Mouse (Mus musculus) liver, embryonic 16.5 days (tissue): ENCODE results near the gene Slc7a7. TPM values are rescaled to one million over a fixed set of nuclear protein-coding genes. Genes with fewer than 3 reads are reported as not detected.
A peak's percentile ranks its signal among the peaks of the same experiment; 100 is the strongest.

Source experiments
- ATAC-seq: fragments of 200-750 bp; cut with Nextera tagmentation; 2 replicates; pipeline ENCODE4 v1.8.0; 2017; ENCODE audit warnings: low read depth, mild to moderate bottlenecking, moderate number of reproducible peaks, moderate library complexity
- H3K27ac ChIP-seq: fragments of 300-500 bp; sonication (generic); 2 replicates; pipeline ENCODE4 v1.5.1; 2014; ENCODE audit warnings: mild to moderate bottlenecking, low read length
- H3K27me3 ChIP-seq: fragments of 300-500 bp; sonication (generic); 2 replicates; pipeline ENCODE4 v1.6.1; 2014; ENCODE audit warnings: low read depth, low read length, mixed read lengths; ENCODE audit not compliant: control insufficient read depth, insufficient read depth
- H3K36me3 ChIP-seq: fragments of 300-500 bp; sonication (generic); 2 replicates; pipeline ENCODE4 v1.6.1; 2014; ENCODE audit warnings: mild to moderate bottlenecking; ENCODE audit not compliant: control insufficient read depth, insufficient read depth
- H3K4me1 ChIP-seq: fragments of 300-500 bp; sonication (generic); 2 replicates; pipeline ENCODE4 v1.6.1; 2014; ENCODE audit warnings: low read depth, low read length, mixed read lengths; ENCODE audit not compliant: control insufficient read depth
- H3K4me2 ChIP-seq: fragments of 300-500 bp; sonication (generic); 2 replicates; pipeline ENCODE4 v1.6.1; 2014; ENCODE audit warnings: low read depth, low read length, mixed read lengths
- H3K4me3 ChIP-seq: fragments of 300-500 bp; sonication (generic); 2 replicates; pipeline ENCODE4 v1.5.1; 2014; ENCODE audit warnings: low read depth, mild to moderate bottlenecking, low read length
- H3K9ac ChIP-seq: fragments of 300-500 bp; sonication (generic); 2 replicates; pipeline ENCODE4 v1.6.1; 2014; ENCODE audit warnings: low read depth, low read length
- H3K9me3 ChIP-seq: fragments of 300-500 bp; sonication (generic); replicated peaks from 2 replicates; pipeline ENCODE4 v1.6.1; 2016; ENCODE audit warnings: low read length; ENCODE audit not compliant: control insufficient read depth
- WGBS: fragments of 180-500 bp; shearing (Covaris S2); extraction: QIAGEN DNeasy Blood & Tissue Kit; methylation state at CpG from one replicate; pipeline ENCODE4 v1.1.7; 2014; ENCODE audit not compliant: insufficient replicate concordance; 5-methylcytosine and 5-hydroxymethylcytosine counted together
- polyA plus RNA-seq: library from polyadenylated mRNA; unstranded; fragments of >200 nt; fragmentation: Nextera tagmentation; extraction: Ambion mirVana; gene quantifications from 2 replicates; pipeline ENCODE4 v1.2.1, GENCODE M21; 2015

Gene Slc7a7
- polyA plus RNA-seq, 1 experiment from 2014 or later = 10.5 TPM

- Histone ChIP-seq H3K9me3 (no peaks in the 10 kb centered on the region), H3K4me2 (no peak overlapping the region), H3K9ac (no peak overlapping the region), H3K4me3 (no peak overlapping the region), H3K27me3 (no peaks in the 10 kb centered on the region), H3K4me1 (peaks cover 15% of the 10 kb centered on the region), H3K27ac (no peak overlapping the region), H3K36me3 (no peaks in the 10 kb centered on the region)
- 68% methylated on average over 6 of the region's 6 CpGs for WGBS
- no peak for ATAC-seq
Measured at GRCm38 (mm10) chr14:54387546-54387945, 30.0 kb downstream of the Slc7a7 start.

GRCm38 (mm10) chr14:54385968-54386618 lies 31.5 kb downstream of the Slc7a7 start:
- WGBS = 64% methylated on average over 7 of the region's 7 CpGs
- Histone ChIP-seq H3K36me3 (no peaks in the 10 kb centered on the region), H3K9ac (no peak overlapping the region), H3K27ac (no peak overlapping the region), H3K27me3 (no peaks in the 10 kb centered on the region), H3K4me3 (no peak overlapping the region), H3K4me2 (no peak overlapping the region), H3K9me3 (no peaks in the 10 kb centered on the region), H3K4me1 (peaks cover 24% of the 10 kb centered on the region)
- ATAC-seq = no peak

- Histone ChIP-seq H3K27ac (no peak overlapping the region), H3K4me1 (peaks cover 31% of the 10 kb centered on the region), H3K4me2 (no peak overlapping the region), H3K9me3 (no peaks in the 10 kb centered on the region), H3K27me3 (no peaks in the 10 kb centered on the region), H3K9ac (no peak overlapping the region), H3K4me3 (no peak overlapping the region), H3K36me3 (no peaks in the 10 kb centered on the region)
- 44% methylated on average over 8 of the region's 8 CpGs for WGBS
- no peak for ATAC-seq
Measured at GRCm38 (mm10) chr14:54384396-54384795, 33.2 kb downstream of the Slc7a7 start.

- Histone ChIP-seq H3K4me1 (peaks cover 31% of the 10 kb centered on the region), H3K36me3 (no peaks in the 10 kb centered on the region), H3K27me3 (no peaks in the 10 kb centered on the region), H3K4me3 (no peak overlapping the region), H3K9me3 (no peaks in the 10 kb centered on the region), H3K4me2 (no peak overlapping the region; the same call in 1 of the 2 replicates), H3K27ac (peak overlapping the region; percentile 81), H3K9ac (no peak overlapping the region)
- ATAC-seq = peak; percentile 66
- WGBS = 29% methylated on average over 4 of the region's 4 CpGs
Measured at GRCm38 (mm10) chr14:54383355-54383771, 34.2 kb downstream of the Slc7a7 start.

- Histone ChIP-seq H3K4me1 (peaks cover 31% of the 10 kb centered on the region), H3K9ac (no peak overlapping the region), H3K9me3 (no peaks in the 10 kb centered on the region), H3K27me3 (no peaks in the 10 kb centered on the region), H3K4me3 (no peak overlapping the region), H3K27ac (peak overlapping the region; percentile 81), H3K36me3 (no peaks in the 10 kb centered on the region), H3K4me2 (no peak overlapping the region)
- ATAC-seq = no peak
- 59% methylated on average over 9 of the region's 9 CpGs for WGBS
Measured at GRCm38 (mm10) chr14:54382641-54383040, 34.9 kb downstream of the Slc7a7 start.

- Histone ChIP-seq H3K36me3 (no peaks in the 10 kb centered on the region), H3K4me2 (peak overlapping the region; percentile 34; the same call in 1 of the 2 replicates), H3K9me3 (no peaks in the 10 kb centered on the region), H3K27ac (peak overlapping the region; percentile 81), H3K4me1 (peaks cover 31% of the 10 kb centered on the region), H3K9ac (no peak overlapping the region), H3K4me3 (no peak overlapping the region), H3K27me3 (no peaks in the 10 kb centered on the region)
- ATAC-seq = peak; percentile 64; the same call in 1 of the 2 replicates
- WGBS = 50% methylated on average over 10 of the region's 10 CpGs
Measured at GRCm38 (mm10) chr14:54381816-54382215, 35.8 kb downstream of the Slc7a7 start.

- H3K4me2 ChIP-seq = no peak overlapping the region
- no peaks in the 10 kb centered on the region for H3K27me3 ChIP-seq
- H3K4me1 ChIP-seq = peaks cover 31% of the 10 kb centered on the region
- no peak overlapping the region for H3K4me3 ChIP-seq
- ATAC-seq = no peak
- H3K36me3 ChIP-seq = no peaks in the 10 kb centered on the region
- peak overlapping the region; percentile 81; the same call in 1 of the 2 replicates for H3K27ac ChIP-seq
- no peak overlapping the region for H3K9ac ChIP-seq
- WGBS = 75% methylated on average over 4 of the region's 4 CpGs
- H3K9me3 ChIP-seq = no peaks in the 10 kb centered on the region
Measured at GRCm38 (mm10) chr14:54380616-54381015, 37.0 kb downstream of the Slc7a7 start.

GRCm38 (mm10) chr14:54379571-54379970 lies 38.0 kb downstream of the Slc7a7 start:
- 56% methylated on average over 13 of the region's 13 CpGs for WGBS
- Histone ChIP-seq H3K9me3 (no peaks in the 10 kb centered on the region), H3K4me1 (peaks cover 31% of the 10 kb centered on the region), H3K36me3 (no peaks in the 10 kb centered on the region), H3K9ac (no peak overlapping the region), H3K27me3 (no peaks in the 10 kb centered on the region), H3K4me2 (no peak overlapping the region), H3K4me3 (no peak overlapping the region), H3K27ac (no peak overlapping the region)
- no peak for ATAC-seq

GRCm38 (mm10) chr14:54377166-54377565 lies 40.4 kb downstream of the Slc7a7 start:
- H3K27ac ChIP-seq = no peak overlapping the region
- no peak for ATAC-seq
- H3K4me1 ChIP-seq = peaks cover 12% of the 10 kb centered on the region
- no peak overlapping the region for H3K4me2 ChIP-seq
- WGBS = 68% methylated on average over 6 of the region's 6 CpGs
- H3K9me3 ChIP-seq = no peaks in the 10 kb centered on the region
- H3K4me3 ChIP-seq = no peak overlapping the region
- H3K9ac ChIP-seq = no peak overlapping the region
- H3K36me3 ChIP-seq = no peaks in the 10 kb centered on the region
- H3K27me3 ChIP-seq = no peaks in the 10 kb centered on the region
